In the genomic region with DNA sequence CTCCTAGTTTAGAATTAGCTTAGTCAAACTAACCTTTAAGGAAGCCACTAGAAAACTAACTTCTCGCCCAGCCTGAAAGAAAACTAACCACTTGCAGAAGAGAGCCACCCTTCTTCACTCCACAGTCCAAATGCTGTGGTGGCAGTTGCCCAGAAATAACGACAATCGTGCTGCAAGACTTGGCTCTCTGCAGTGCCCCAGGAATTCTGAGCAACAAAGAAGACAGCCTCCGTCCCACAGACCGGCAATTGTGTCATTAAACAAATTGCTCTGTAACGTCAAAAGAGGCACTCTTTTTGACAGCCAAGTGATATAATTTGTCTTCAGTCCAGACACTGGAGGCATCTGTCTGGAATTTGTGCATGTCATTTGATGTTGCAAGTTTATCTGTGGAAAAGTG, we compare ENCODE assay signal across 8 mouse cellular contexts.
DNase-seq lines count a peak whose midpoint lies in the region; ATAC-seq lines count a peak whose summit lies in the region.

No protein-coding gene starts in this region.

- 0 out of 2 replicates have a peak overlapping the region, but pooled peaks have one; percentile 10 for H3K4me2 ChIP-seq in forebrain, embryonic 14.5 days (ENCODE audit: low read length)
- H3K4me2 ChIP-seq in neural tube, embryonic 13.5 days, result peak overlapping the region; percentile 26; the same call in 1 of the 2 replicates

- no peak overlapping the region for H3K4me3 ChIP-seq in forebrain, embryonic 14.5 days (ENCODE audit: low read depth, low read length)
- H3K4me3 ChIP-seq in neural tube, embryonic 13.5 days, result no peak overlapping the region
- H3K4me3 ChIP-seq in heart, embryonic 10.5 days, result no peak overlapping the region

- ATAC-seq in cerebellum, adult (ENCODE audit: insufficient number of reproducible peaks, low FRiP score, low TSS enrichment), result no peak
- ATAC-seq in forebrain, embryonic 14.5 days, result peak; percentile 25
- ATAC-seq in neural tube, embryonic 13.5 days (ENCODE audit: low read depth), result 0 out of 2 replicates have a peak, but pooled peaks have one; percentile 29

- H3K9ac ChIP-seq in forebrain, embryonic 14.5 days (ENCODE audit: low read length), result no peak overlapping the region
- no peak overlapping the region for H3K9ac ChIP-seq in neural tube, embryonic 13.5 days

- no peaks in the 10 kb centered on the region for H3K36me3 ChIP-seq in forebrain, embryonic 14.5 days (ENCODE audit: control insufficient read depth, insufficient read depth, low read length)
- H3K36me3 ChIP-seq in neural tube, embryonic 13.5 days, result no peaks in the 10 kb centered on the region
- no peaks in the 10 kb centered on the region for H3K36me3 ChIP-seq in heart, embryonic 10.5 days

- H3K27ac ChIP-seq in forebrain, embryonic 14.5 days (ENCODE audit: low read depth, low read length), result no peak overlapping the region
- no peak overlapping the region for H3K27ac ChIP-seq in neural tube, embryonic 13.5 days (replicated peaks)
- H3K27ac ChIP-seq in heart, embryonic 10.5 days, result no peak overlapping the region

- H3K27me3 ChIP-seq in forebrain, embryonic 14.5 days (replicated peaks; ENCODE audit: control insufficient read depth, insufficient read depth, low read length), result 0 out of 2 replicates have a peak, but pooled peaks cover 3% of the 10 kb centered on the region
- no peaks in the 10 kb centered on the region for H3K27me3 ChIP-seq in neural tube, embryonic 13.5 days
- H3K27me3 ChIP-seq in heart, embryonic 10.5 days (ENCODE audit: insufficient read depth, poor library complexity, severe bottlenecking), result peaks cover 3% of the 10 kb centered on the region; the same call in 1 of the 2 replicates

- H3K9me3 ChIP-seq in forebrain, embryonic 14.5 days (replicated peaks; ENCODE audit: control insufficient read depth, low read length), result no peaks in the 10 kb centered on the region
- no peaks in the 10 kb centered on the region for H3K9me3 ChIP-seq in neural tube, embryonic 13.5 days
- no peaks in the 10 kb centered on the region for H3K9me3 ChIP-seq in heart, embryonic 10.5 days

- peak; percentile 48 to 68 for DNase-seq in cerebellum, postnatal 25 days
- DNase-seq in left cerebral cortex, adult 18-20 months (ENCODE audit: low spot score in 2 of 2), result peak; percentile 26 to 53
- no peak for DNase-seq in left cerebral cortex, adult 11 months (ENCODE audit: low spot score)
- DNase-seq in forebrain, embryonic 14.5 days (ENCODE audit: low spot score), result peak; percentile 68
- DNase-seq in thymus, postnatal 25 days, result no peak
- DNase-seq in heart, embryonic 10.5 days (ENCODE audit: low spot score), result no peak

- WGBS in forebrain, embryonic 14.5 days, result 17% methylated on average over 6 of the region's 6 CpGs
- 13% methylated on average over 6 of the region's 6 CpGs for WGBS in neural tube, embryonic 13.5 days
- 64% methylated on average over 6 of the region's 6 CpGs for WGBS in heart, embryonic 10.5 days

- peaks cover 2% of the 10 kb centered on the region; the same call in 1 of the 2 replicates for H3K4me1 ChIP-seq in forebrain, embryonic 14.5 days (ENCODE audit: control insufficient read depth, insufficient read depth, low read length)
- H3K4me1 ChIP-seq in neural tube, embryonic 13.5 days (replicated peaks), result peaks cover 10% of the 10 kb centered on the region
- H3K4me1 ChIP-seq in heart, embryonic 10.5 days, result no peaks in the 10 kb centered on the region

Comparison
In these comparisons a context has a peak if more than half of its experiments do, and no peak if none do; other contexts are left out.
1. DNase-seq: peak in cerebellum, postnatal 25 days (2 of 2), left cerebral cortex, adult 18-20 months (2 of 2) and forebrain, embryonic 14.5 days (single experiment); none in left cerebral cortex, adult 11 months (single experiment), thymus, postnatal 25 days (single experiment) and heart, embryonic 10.5 days (single experiment).